Mouse (Mus musculus): ENCODE measurements around the gene Fkbp4. TPM values are rescaled to one million over a fixed set of nuclear protein-coding genes. Genes with fewer than 3 reads are reported as not detected.

Gene Fkbp4
- total RNA-seq (2014; fragmentation: Nextera tagmentation), result 234 and 279 TPM in 2 replicates
- total RNA-seq (2017), result 419 and 525 TPM in 2 replicates

DNA sequence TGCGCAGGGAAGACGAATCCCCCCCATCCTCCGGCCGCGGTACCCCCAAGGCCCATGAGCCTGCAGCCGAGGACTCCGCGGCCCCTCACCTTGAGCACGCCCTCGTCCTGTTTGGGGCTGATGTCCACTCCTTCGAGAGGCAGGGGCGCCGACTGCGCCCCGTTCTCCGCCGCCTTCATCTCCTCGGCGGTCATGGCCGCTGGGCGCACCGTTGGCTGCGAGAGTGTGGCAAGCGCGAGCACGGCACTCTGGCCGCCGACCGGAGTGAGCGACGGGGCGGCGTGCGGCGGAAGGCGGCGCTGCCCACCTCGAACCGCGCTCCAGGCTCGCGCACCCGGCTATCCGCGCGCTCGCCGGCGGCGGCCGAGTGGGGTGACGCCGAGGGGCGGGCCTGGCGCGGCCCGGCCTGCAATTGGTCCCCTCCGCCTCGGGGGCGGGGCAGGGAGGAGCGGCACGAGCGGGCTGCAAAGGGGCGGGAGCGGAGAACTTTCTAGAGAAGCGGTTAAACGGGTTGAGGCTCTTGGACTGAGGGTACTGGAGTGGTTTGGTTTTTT is at the start of gene Fkbp4:
TSS of gene Fkbp4 (minus strand) at position 361 of the 554 bp plus-strand sequence.
- peak; percentile 69 for ATAC-seq (replicated peaks; ENCODE audit: low FRiP score, low TSS enrichment, poor library complexity, severe bottlenecking)

DNA sequence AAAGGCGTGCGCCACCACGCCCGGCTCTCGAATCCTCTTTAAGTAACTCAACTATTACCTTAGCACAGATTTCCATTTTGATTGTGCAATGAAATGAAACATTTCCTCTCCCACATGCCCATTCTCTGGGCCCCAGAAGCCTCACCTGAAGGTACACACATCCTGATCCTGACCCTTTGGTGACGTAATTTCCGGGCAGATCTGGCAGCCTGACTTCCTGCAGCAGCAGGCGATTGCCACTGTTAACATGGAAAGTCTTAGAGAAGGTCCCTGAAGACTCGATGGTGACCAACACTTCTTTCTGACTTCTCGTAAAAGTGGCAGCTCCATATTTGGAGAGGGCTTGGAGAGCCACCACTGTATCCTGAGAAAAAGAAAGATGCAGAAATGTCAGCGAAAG is 49.3 kb upstream of the Fkbp4 start:
- no peak for ATAC-seq (replicated peaks; ENCODE audit: low FRiP score, low TSS enrichment, poor library complexity, severe bottlenecking)

- peak; percentile 100 for ATAC-seq (replicated peaks; ENCODE audit: low FRiP score, low TSS enrichment, poor library complexity, severe bottlenecking)
These were observed 41.3 kb upstream of the Fkbp4 start for GRCm38 (mm10) chr6:128479463-128480454.

GRCm38 (mm10) chr6:128477495-128477894 is 39.0 kb upstream of the Fkbp4 start:
- no peak for ATAC-seq (replicated peaks; ENCODE audit: low FRiP score, low TSS enrichment, poor library complexity, severe bottlenecking)

DNA sequence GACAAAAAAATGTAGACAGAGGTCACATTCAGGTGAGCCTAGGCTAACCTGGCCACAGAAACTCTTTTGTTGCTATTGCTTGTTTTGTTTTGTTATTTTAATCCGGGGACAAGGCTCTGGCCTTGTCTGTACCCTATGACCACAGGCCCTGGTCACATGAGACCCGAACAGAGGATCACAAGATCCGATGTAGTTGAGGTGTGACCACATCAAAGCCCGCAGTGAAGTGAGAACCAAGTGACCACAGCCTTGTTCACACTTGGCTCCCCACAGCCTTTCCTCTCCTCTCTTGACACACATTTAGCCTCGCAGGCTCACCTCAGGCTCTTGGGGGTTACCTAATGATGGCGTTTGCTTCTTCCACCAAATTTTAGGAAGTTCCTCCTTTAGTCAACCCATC is 35.6 kb upstream of the Fkbp4 start:
- no peak for ATAC-seq (replicated peaks; ENCODE audit: low FRiP score, low TSS enrichment, poor library complexity, severe bottlenecking)

DNA sequence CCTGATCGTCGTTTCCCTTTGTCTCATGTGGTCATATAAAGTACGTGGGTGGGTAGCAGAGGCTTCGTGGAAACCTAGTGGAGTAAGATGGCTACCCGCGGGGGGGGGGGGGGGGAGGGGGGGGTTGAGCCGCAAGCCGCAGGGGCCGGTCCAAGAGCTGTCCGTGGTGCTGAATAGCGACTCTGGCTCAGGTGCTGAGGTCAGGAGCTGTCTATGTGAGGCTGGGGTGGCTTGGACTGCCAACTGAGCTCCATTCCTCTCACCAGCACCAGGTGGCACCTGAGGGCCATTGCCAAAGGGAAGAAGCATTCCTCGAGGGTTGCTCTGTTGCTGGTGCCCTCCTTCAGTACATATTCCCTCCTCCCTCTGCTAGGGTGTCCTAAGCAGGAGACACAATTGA is 31.0 kb upstream of the Fkbp4 start:
- ATAC-seq (replicated peaks; ENCODE audit: low FRiP score, low TSS enrichment, poor library complexity, severe bottlenecking), result peak; percentile 72

DNA sequence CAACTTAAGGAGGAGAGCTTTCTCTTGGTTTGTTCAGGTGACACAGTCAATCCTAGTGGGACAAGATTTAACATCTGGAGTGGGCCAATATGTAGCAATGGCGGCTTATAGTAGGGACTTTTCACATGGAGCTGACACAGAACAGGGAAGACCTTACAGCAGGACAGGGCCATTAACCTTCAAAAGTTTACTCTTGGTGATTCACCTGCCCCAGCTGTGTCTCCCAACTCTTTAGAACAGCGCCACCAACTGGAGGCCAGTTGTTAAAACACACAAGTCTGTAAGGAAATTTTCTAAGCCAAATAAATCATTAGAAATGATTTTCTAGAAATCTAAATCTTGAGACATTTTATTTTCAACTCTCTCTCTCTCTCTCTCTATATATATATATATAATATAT is 28.8 kb upstream of the Fkbp4 start:
- no peak for ATAC-seq (replicated peaks; ENCODE audit: low FRiP score, low TSS enrichment, poor library complexity, severe bottlenecking)

GRCm38 (mm10) chr6:128466563-128466962 is 28.1 kb upstream of the Fkbp4 start:
- ATAC-seq (replicated peaks; ENCODE audit: low FRiP score, low TSS enrichment, poor library complexity, severe bottlenecking), result peak; percentile 77

GRCm38 (mm10) chr6:128466043-128466442 is 27.6 kb upstream of the Fkbp4 start:
- no peak for ATAC-seq (replicated peaks; ENCODE audit: low FRiP score, low TSS enrichment, poor library complexity, severe bottlenecking)

DNA sequence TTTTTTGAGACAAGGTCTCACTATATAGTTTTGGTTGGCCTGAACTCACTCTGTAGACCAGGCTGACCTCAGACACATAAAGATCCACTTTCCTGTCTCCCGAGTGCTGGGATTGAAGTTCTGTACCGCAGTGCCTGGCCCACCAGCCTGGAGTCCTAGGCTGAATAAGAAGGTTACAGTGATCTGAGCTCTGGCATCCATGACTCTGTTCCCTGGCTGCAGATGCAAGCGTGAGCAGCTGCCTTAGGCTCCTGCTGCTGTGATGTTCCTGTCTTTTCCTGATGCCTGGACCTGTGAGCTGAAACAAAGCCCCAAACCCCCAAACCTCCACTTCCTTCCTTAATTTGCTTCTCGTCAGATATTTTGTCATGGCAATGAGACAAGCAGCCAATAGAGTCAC is 26.5 kb upstream of the Fkbp4 start:
- ATAC-seq (replicated peaks; ENCODE audit: low FRiP score, low TSS enrichment, poor library complexity, severe bottlenecking), result no peak

- no peak for ATAC-seq (replicated peaks; ENCODE audit: low FRiP score, low TSS enrichment, poor library complexity, severe bottlenecking)
These were observed 23.1 kb upstream of the Fkbp4 start for GRCm38 (mm10) chr6:128461606-128462005.

GRCm38 (mm10) chr6:128460729-128461503 is 22.4 kb upstream of the Fkbp4 start:
- no peak for ATAC-seq (replicated peaks; ENCODE audit: low FRiP score, low TSS enrichment, poor library complexity, severe bottlenecking)

DNA sequence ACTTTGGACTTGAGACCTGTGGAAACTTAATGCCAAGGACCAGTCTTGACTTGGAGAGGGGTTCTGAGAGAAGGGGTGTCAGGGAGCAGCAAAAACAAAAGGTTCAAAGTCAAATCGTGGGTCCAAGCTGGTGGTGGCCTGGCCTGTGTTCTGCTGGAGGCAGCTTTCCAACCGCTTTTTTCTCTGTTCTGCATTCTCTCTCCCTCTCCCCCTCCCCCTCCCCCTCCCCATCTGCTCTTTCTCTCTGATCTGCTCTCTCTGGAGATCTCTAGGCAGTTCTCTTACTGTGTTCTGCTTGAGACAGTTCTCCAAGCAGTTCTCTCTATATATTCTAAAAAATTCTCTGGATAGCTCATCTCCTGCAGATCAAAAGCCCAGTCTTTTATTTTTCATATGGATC is 21.8 kb upstream of the Fkbp4 start:
- ATAC-seq (replicated peaks; ENCODE audit: low FRiP score, low TSS enrichment, poor library complexity, severe bottlenecking), result no peak

DNA sequence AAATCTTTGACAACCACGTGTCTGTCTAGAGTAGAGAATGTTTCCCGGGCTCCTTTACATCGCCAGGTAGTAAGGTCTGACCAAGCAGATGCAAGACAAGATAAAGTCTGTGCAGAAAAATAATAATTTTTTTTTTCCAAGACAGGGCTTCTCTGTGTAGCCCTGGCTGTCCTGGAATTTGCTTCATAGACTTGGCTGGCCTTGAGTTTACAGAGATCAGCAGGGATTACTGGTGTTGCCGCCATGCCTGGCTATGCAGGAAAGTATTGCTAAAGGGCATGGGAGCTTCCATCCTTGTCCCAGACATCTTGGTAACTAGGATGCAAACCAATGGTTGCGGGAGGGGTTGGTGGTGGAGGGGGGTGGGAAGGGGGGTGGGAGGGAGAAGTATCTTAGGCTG is 18.7 kb upstream of the Fkbp4 start:
- no peak for ATAC-seq (replicated peaks; ENCODE audit: low FRiP score, low TSS enrichment, poor library complexity, severe bottlenecking)

DNA sequence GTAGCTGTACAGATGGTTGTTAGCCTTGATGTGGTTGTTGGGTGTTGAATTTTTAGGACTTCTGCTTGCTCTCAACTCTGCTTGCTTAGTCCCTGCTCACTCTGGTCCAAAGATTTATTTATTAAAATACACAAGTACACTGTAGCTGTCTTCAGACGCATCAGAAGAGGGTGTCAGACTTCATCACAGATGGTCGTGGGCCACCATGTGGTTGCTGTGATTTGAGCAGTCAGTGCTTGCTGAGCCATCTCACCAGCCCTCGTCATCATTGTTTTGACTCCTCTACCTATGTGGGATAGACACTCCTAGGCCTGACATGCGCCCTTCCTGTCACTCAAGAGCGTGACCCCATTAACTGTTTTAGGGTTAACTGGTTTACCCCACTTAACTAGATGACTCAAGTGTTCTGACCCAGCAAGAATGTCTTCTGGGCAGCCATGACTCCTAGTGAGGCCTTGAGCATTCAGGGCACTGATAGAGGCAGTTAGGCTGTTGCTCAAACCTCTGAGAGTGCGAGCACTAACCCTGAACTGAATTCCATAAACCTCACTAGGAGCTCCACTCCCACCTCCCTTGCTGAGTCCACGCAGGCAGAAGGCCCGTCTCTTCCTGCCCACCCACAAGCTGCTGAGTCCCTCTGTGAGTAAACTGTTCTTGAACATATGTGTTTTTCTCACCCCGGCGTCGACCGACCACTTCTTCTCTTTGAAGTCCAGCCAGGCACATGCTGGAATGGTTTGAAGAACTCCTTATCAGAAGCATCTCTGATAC is 17.5 kb upstream of the Fkbp4 start:
- ATAC-seq (replicated peaks; ENCODE audit: low FRiP score, low TSS enrichment, poor library complexity, severe bottlenecking), result no peak

DNA sequence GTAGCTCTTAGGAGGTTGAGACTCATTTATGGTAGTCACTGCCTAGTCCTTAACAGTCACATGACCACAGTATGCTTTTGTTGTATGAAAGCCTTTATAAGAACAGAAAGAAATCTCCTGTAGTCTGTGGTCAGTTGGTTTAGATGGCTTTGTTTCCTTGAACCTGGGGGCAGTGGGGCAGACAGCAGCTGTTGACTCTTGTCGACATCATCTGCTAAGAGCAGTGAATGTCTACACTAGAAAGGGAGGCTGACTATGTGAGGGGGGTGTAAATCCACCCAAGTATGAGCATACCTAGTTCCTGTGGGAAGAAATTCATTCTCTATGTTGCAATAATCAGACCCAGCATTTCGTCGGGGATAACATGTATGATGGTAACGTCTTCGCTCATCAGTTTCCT is 8.6 kb upstream of the Fkbp4 start:
- ATAC-seq (replicated peaks; ENCODE audit: low FRiP score, low TSS enrichment, poor library complexity, severe bottlenecking), result no peak

DNA sequence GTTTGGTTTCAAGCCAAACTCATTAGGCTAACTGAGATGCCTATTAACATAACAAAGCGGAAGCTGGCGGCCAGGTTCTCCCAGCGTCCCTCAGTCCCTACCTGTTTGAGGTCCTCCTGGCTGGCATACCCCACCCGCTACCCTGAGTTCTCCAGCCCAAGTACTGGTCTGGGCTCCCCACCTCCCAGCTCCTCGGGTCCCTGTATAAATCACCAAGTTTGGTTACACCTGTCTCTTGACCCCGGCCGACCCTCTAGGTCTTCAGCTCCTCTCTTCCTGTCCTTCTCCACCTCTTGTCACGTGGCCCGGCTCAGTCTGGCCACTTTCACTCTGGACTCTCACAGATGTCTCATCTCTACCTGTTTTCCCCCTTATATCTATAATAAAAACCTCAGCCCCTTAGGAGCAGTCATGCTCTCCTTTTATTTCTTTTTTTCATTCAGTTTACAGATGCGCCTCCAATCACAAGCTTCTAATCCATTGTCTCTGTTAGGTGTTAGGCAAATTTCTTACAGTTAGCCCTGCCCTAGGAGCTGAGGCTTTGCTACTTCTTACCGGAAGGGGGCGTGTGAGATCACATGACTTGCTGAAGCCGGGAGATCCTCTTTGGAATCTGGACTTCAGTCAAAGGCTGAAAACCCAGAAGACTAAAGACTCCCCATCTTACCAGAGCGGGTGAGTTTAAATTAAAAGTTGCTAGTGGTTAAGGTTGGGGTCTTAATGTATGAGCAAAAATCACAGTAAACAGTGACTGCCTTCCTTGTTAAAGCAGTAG is 7.5 kb upstream of the Fkbp4 start:
- peak; percentile 83 for ATAC-seq (replicated peaks; ENCODE audit: low FRiP score, low TSS enrichment, poor library complexity, severe bottlenecking)

- peak; percentile 38 for ATAC-seq (replicated peaks; ENCODE audit: low FRiP score, low TSS enrichment, poor library complexity, severe bottlenecking)
These were observed 1.8 kb upstream of the Fkbp4 start for GRCm38 (mm10) chr6:128440238-128440637.

Data from megakaryocyte-erythroid progenitor cell, adult 5-6 weeks (primary cell).